11 mouse cellular contexts compared by ENCODE assay signal in genomic region chr4:136213629-136214028, GRCm38 (mm10). TPM values are rescaled to one million over a fixed set of nuclear protein-coding genes. Genes with fewer than 3 reads are reported as not detected.
DNase-seq lines count a peak whose midpoint lies in the region; ATAC-seq and TF ChIP-seq lines count a peak whose summit lies in the region.
"Had no signal": no experiment of that assay in that cellular context is flagged by ENCODE, and none has a peak within 500 bp of the region (broad histone marks: within the 10 kb centered on the region; RNA-seq: fewer than 3 reads in every experiment).

No protein-coding gene starts in this region.

- no peak for TF ChIP-seq CTCF in gastrocnemius, adult 2 months (IDR thresholded peaks at IDR 0.05)
- TF ChIP-seq CTCF in layer of hippocampus, adult 2 months (conservative IDR thresholded peaks at IDR 0.05), result no peak

- H3K4me3 ChIP-seq in gastrocnemius, adult 2 months, result no peak overlapping the region
- no peak overlapping the region for H3K4me3 ChIP-seq in layer of hippocampus, adult 2 months

- H3K27ac ChIP-seq in gastrocnemius, adult 2 months, result peak overlapping the region; percentile 54; the same call in 1 of the 2 replicates
- no peak overlapping the region for H3K27ac ChIP-seq in layer of hippocampus, adult 2 months

- intact Hi-C loops in gastrocnemius, adult 2 months (cut with DNase I), result no loop called here

- ATAC-seq in granulocyte monocyte progenitor cell, adult 5-6 weeks (replicated peaks; ENCODE audit: poor library complexity, severe bottlenecking), result no peak
- ATAC-seq: forebrain, embryonic 14.5 days; inflammation-experienced regulatory T-cells, adult 6 months; Patski had no signal

- DNase-seq in gastrocnemius, adult 2 months, result peak; percentile 65
- no peak for DNase-seq in gastrocnemius, adult 18-20 months (ENCODE audit: low spot score)
- DNase-seq in adrenal gland, adult 8-10 months, result peak; percentile 33
- DNase-seq in kidney, postnatal 10 days, result peak; percentile 83
- DNase-seq in lung, postnatal 14 days, result peak; percentile 50
- DNase-seq in spleen, postnatal 36 days (ENCODE audit: low spot score in 2 of 2), result no peak
- DNase-seq in layer of hippocampus, adult 2 months (ENCODE audit: low spot score in 2 of 2), result no peak

RNA-seq across cellular contexts. Expression of gene Asap3, which starts 7.5 kb away (rescaled TPM):
- total RNA-seq in gastrocnemius, adult 2 months (2021), result 1 to 10 TPM; 1.5 to 2.5 TPM
- total RNA-seq in gastrocnemius, adult 18-20 months (2021), result 1 to 10 TPM; 1.4 to 1.5 TPM
- 1 to 10 TPM; 2.5 to 4.9 (median 3.6) TPM for total RNA-seq in adrenal gland, adult 8-10 months (2022)
- not detected in 2 replicates for total RNA-seq in granulocyte monocyte progenitor cell, adult 5-6 weeks (2014; fragmentation: Nextera tagmentation)
- total RNA-seq in granulocyte monocyte progenitor cell, adult 5-6 weeks (2017), result not detected in 2 replicates
- 1 to 10 TPM; 2.5 to 3.1 TPM for total RNA-seq in layer of hippocampus, adult 2 months (2021)

RNA-seq across cellular contexts. Expression of gene Tcea3, which starts 33.9 kb away (rescaled TPM):
- total RNA-seq in gastrocnemius, adult 2 months (2021), result 100 to 1,000 TPM; 344 to 373 TPM
- total RNA-seq in gastrocnemius, adult 18-20 months (2021), result 100 to 1,000 TPM; 379 to 395 TPM
- 1 to 10 TPM; 1.7 to 2.2 (median 1.9) TPM for total RNA-seq in adrenal gland, adult 8-10 months (2022)
- not detected in 2 replicates for total RNA-seq in granulocyte monocyte progenitor cell, adult 5-6 weeks (2014; fragmentation: Nextera tagmentation)
- not detected in 2 replicates for total RNA-seq in granulocyte monocyte progenitor cell, adult 5-6 weeks (2017)
- total RNA-seq in layer of hippocampus, adult 2 months (2021), result not detected

RNA-seq across cellular contexts. Expression of gene E2f2, which starts 41.4 kb away (rescaled TPM):
- total RNA-seq in gastrocnemius, adult 2 months (2021), result 1 to 10 TPM in 1 of 2 experiments, under 1 TPM in 1; 0.48 to 1.1 TPM
- total RNA-seq in gastrocnemius, adult 18-20 months (2021), result under 1 TPM; 0.73 to 0.76 TPM
- 1 to 10 TPM; 2.6 to 3.6 (median 2.7) TPM for total RNA-seq in adrenal gland, adult 8-10 months (2022)
- total RNA-seq in granulocyte monocyte progenitor cell, adult 5-6 weeks (2014; fragmentation: Nextera tagmentation), result 2.9 and 9.4 TPM in 2 replicates
- total RNA-seq in granulocyte monocyte progenitor cell, adult 5-6 weeks (2017), result 3.7 and 4.3 TPM in 2 replicates
- total RNA-seq in layer of hippocampus, adult 2 months (2021), result 1 to 10 TPM in 1 of 2 experiments, under 1 TPM in 1; 0.74 to 1.5 TPM

Comparison
In these comparisons a context has a peak if more than half of its experiments do, and no peak if none do; other contexts are left out.
1. DNase-seq: peak in gastrocnemius, adult 2 months (single experiment), adrenal gland, adult 8-10 months (single experiment), kidney, postnatal 10 days (single experiment) and lung, postnatal 14 days (single experiment); none in gastrocnemius, adult 18-20 months (single experiment), spleen, postnatal 36 days (0 of 2) and layer of hippocampus, adult 2 months (0 of 2).
2. RNA of gene Tcea3, which starts 33.9 kb away (total RNA-seq): 379 to 395 TPM in gastrocnemius, adult 18-20 months and 344 to 373 TPM in gastrocnemius, adult 2 months; 1.7 to 2.2 TPM in adrenal gland, adult 8-10 months, not detected in layer of hippocampus, adult 2 months and not detected in granulocyte monocyte progenitor cell, adult 5-6 weeks; every median in the first group is over 100 times any median in the second.